Mouse (Mus musculus) layer of hippocampus, postnatal 36 days (tissue): ENCODE measurements around the gene Ewsr1. TPM values are rescaled to one million over a fixed set of nuclear protein-coding genes. Genes with fewer than 3 reads are reported as not detected.

Experiments
- DNase-seq, 2 experiments: peaks; one replicate each; pipeline ENCODE4 v3.0.0; 2022
- total RNA-seq, 2 experiments: library from RNA; stranded (reverse); gene quantifications; 2 replicates each; pipeline ENCODE4 v1.2.3; 2021

Ewsr1 gene
- total RNA-seq, result 100 to 1,000 TPM; 319 to 373 TPM

DNA sequence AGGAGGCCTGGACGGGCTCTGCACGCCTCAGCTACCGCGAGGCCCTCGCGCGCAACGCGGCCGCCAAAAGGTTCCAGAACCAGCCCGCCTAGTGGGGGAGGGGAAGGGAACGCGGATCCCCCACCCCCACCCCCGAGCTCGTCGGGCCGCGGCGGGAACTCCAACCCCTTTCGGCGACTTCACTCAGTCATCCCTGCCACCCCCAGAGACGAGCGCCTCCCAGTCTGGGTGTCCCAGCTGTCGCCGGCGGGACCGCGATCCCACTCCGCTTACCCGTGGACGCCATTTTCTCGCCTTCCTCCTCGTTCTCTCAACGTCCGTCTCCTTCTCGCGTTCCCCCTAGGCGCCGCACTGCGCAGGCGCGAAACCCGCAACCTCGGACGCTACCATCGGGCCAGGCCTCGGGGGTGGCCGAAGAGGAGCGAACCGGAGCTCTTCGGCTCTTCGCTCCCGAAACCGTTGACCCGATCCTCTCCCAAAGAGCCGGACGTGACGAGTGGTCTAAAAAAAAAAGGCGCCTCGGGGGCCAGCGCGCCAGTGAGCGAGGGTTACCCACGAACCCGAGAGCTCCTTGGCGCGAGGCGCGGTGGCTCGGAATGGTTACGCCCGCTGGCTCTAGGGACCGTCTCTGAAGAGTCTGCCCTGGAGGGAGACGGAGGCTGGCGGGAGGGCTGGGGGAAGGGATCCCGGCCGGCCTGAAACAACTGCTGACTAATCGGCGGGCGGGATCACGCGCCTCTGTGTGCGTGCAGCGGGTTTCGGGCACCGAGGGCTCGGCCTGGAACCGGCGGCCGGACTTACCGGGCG is at the start of gene Ewsr1, which contains the start of gene Rhbdd3:
TSS of gene Ewsr1 (minus strand) at position 531 of the 807 bp plus-strand sequence.
TSS of gene Rhbdd3 (plus strand) at position 191 of the 807 bp plus-strand sequence.
- peak; percentile 98 for DNase-seq

DNA sequence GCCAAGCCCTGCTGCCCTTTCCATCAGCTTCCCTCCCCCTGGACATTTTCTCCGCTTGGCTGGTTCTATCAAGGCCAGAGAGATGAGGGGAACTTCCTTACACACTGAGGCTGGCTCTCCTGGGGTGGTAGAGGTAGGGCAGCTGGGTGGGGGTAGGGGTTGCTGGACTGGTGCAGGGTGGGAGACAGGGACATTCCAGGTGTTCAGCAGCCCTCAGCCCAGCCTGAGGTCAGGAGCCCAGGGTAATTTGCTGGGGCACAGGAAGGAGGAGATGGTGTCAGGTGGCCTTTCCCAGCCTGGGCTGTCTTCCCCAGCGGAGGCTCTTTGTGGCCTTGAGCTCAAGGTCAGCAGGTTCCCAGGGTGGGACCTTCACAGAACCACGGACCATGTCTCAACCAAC is 46.5 kb upstream of the Ewsr1 start:
- no peak for DNase-seq

DNA sequence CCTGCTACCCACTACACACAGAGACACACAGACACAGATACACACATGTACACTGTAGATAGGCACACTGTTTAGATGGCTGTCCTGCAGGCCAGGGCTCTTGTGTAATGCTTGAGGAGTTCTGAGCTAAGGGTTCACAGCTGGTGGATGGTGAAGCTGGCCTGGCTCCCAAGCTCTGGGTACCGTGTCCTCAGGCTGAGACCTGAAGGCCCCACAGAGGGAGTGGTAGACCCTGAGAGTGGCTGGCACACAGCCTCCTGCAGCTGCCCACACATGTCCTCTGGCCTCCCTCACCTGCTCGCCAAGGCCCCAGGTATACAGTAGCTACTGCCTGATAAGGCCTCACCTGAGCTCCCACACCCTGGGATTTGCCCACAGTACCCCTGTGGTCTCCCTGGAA is 42.9 kb upstream of the Ewsr1 start:
- no peak for DNase-seq

DNA sequence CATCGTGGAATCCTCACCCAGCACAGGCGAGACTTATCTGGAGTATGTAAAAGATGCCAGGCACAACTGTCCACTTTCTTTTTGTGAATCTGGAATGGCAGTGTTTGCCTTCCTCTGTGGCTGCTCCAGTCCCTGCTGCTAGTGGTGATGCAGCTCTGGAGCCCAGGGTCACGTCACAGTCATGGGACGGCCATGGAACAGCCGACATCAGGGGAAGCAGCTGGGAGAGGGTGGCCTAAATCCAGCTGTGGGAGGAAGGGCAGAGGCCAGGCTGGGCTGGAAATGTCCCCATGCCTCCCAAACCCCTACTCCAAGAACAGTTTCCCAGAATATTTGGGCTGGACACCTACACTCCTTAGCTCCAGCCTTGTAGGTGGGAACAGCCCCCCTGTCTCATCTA is 42.2 kb upstream of the Ewsr1 start:
- no peak for DNase-seq

DNA sequence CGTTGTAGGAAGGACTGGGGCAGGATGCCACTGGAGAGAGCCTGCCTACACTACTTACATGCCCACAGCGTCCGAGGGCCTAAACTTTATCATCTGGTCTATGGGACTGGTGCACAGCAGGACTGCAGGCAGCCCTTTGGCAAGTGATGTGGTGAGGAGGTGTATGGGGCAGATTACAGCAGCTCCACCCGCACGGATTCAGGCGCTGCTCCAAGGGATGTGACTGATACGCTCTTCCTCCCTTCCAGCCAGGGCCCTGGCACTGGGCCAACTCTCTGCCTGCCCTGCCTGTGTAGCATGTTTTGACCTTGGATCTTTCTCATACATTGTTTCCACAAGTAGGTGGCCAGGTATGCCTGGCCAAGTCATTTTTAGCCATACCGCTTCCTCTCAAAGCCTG is 41.6 kb upstream of the Ewsr1 start:
- no peak for DNase-seq

DNA sequence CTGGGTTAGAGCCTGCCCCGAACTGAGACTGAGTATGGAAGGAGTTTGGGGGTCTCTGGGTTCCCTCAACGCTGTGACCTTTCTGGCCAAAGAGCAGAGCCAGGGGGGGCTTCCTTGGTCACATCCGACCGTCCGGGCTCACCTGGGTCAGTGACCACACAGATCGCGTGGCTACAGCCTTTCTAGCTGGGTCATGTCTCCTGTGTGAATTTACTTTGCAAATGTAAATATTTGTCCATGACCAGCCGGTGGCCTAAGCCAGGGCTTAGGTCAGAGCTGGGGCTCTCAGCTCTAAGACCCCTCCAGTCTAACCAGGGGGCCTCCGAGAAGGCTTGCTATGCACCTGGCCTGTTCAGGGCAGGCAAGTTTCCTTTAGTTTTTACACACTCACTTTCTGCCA is 40.3 kb upstream of the Ewsr1 start:
- DNase-seq, result no peak

DNA sequence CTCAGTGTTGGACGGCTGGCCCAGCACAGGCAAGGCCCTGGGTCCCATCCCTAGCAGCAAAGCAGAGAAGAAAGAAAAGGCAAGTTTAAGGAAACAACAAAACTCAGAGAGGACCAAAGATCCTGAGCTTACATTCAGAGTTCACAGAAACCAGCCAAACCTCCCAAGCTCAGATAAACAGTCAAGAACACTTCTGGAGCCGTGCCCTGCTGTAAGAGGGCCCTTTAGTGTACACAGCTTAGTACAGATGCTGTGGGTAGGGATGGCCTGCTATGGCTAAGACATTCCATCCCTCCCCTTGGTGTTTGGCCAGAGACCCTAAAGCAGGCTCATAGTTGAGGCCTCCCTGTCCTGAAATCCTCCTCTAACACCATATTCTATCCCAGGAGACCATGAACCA is 39.6 kb upstream of the Ewsr1 start:
- DNase-seq, result no peak

DNA sequence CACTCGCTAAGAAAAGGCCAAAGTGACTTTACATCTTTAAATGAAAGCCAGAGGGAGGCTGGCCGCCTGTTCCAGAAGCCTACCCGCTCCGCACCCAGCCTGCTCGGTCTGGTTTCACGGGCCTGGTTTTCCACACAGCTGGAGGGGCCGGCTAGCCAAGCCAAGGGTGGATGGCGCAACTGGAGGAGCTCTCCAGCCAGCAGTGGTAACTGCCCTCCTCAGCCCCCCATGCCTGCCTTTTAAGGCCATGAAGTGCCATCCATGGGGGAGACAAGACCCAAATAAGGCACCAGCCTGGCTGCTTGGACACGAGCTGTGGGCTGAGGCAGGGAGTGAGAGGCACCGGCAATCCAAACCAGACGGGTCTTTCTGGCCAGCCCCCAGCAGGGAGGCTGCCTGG is 36.8 kb upstream of the Ewsr1 start:
- no peak for DNase-seq

DNA sequence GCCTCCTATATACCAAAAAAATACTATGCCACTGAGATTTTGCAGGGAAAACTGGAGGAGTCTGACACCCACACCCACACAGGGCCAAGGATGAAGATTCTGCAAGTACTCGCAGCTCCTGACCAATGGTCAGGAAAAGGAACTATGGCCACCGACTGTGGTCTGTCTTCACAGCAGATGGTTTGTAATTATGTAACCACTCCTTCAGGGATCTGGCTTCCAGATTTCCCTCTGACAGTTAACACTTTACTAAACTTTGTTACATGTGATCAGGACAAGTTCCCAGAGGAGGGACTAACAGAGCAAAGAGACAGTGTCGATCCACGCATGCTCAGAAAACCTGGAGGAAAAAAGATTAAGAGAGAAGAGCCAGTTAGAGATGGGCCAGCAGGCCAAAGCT is 33.7 kb upstream of the Ewsr1 start:
- DNase-seq, result no peak

DNA sequence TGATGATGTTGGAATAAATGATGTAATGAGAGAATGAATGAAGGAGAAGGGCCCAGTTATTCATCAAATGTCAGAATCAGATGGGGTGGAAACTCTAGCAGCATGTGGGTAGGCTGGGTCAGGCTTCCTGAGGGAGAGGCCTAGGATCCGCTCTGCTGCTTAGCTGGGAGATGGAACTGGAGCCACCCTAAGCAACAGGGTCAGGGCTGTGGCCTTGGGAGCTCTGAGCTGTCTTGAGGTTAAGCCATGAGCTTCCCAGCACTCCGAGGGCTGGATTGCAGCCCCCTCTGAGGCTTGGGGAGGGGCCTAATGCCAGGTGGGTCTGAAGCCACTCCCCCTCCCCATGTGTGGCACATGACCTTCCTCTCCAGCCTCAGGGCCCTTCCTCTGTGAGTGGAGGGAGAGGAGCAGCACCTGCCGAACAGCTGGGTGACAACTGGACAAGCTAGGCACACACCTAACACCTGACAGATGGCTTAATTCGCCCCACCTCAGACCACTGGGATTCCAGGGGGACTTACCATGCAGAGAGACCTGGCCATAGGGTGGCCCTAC is 31.1 kb upstream of the Ewsr1 start:
- no peak for DNase-seq

DNA sequence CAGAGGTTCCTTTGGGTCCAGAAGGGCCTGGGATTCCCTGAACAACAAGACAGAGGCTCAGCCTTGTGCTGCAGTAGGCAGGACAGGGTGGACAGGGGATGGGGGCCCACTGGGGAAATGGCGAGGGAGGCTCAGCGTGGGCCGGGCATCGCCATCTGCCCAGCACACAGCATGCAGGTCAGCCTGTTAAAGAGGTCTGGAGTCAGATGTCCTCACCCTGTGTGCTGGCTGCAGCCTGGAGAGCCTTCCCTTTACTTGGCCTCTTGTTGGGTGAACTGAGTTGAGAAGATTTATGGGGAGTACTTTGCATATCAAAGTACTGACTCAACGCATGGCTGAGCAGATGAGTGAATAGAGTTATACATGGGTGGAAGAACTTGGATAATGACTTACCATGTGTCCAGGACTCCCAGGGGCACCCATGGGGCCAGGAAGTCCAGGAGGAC is 30.0 kb upstream of the Ewsr1 start:
- no peak for DNase-seq

DNA sequence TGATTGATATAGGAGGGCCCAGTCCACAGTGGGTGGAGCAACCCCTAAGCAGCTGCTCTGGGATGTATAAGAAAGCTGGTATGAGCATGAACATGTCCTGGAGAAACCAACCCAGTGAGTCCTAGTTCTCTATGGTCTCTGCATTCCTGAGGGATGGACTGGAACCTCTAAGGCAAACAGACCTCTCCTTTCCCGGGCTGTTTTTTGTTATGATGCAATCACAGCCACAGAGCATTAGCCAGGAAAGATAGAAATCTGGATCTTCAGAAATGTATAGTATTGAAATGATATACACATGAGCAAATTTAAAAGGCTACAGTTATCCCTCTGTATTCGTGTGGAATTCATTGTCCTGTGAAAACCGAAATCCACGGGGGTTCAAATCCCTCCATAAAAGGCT is 26.6 kb upstream of the Ewsr1 start:
- DNase-seq, result no peak

DNA sequence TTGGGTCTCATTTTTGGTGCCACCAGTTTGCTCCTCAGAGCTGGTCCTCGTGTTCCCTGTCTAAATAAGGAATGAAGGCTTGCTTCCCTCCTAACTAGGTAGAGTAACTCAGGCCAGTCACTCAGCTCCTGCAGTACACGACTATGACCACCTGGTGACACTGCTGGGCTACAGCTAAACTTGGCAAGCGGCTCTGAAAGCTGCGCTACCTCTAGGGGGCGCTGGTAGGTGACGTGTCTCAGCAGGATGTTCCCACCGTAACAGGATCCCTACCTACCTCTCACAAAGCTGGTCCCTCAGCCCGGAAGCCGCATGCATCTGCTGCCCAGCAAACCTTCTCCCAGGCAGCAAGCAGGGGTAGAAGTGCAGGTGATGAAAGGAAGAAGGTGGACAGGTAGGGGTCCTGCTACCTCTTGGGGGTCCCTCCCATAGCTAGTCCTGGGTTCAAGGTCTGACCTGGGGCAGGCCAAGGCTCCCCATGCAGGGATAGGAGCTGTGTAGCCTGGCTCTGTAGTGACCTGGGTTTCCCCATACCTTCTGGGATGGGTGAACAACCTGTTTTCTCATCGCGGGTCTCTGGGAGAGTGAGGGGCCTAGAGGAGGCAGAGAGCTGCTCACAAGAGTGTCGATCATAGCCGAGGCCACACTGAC is 16.0 kb upstream of the Ewsr1 start:
- DNase-seq, result peak; percentile 84

DNA sequence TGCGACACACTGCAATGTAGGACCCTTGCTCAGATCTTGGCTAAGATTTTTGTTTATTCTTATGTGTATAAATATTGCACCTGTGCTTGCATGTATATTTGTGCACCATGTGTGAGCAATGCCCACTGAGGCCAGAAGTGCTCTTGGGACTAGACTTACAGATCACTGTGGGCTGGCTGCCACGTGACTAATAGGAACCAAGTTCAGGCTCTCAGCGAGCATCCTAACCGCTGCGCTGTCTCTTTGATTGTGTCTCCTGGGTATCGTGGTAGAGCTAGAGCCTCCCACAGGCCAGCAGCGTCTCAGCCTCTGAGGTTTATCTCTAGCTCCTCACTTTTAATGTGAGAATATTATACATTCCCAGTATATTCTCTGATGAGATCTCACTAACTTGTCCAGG is 14.6 kb upstream of the Ewsr1 start:
- DNase-seq, result no peak

DNA sequence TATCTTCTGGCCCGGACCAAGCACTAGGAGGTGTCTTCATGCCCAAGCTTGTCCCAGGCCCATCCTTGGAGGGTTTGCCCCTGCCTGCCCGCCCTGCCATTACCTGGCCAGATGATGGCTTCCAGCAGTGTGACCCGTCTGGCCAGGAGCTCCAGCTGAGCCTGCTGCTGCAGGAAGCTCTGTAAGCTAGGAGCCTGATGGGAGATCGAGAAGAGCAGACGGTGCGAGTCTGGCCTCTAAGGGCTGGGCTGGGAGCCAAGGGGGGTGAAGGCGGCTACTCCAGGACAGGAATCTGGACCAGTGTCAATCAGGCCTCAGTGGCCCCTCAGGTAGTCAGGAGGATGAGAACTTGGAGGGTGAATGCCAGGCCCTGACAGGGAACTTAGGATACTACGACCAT is 10.4 kb upstream of the Ewsr1 start:
- no peak for DNase-seq

DNA sequence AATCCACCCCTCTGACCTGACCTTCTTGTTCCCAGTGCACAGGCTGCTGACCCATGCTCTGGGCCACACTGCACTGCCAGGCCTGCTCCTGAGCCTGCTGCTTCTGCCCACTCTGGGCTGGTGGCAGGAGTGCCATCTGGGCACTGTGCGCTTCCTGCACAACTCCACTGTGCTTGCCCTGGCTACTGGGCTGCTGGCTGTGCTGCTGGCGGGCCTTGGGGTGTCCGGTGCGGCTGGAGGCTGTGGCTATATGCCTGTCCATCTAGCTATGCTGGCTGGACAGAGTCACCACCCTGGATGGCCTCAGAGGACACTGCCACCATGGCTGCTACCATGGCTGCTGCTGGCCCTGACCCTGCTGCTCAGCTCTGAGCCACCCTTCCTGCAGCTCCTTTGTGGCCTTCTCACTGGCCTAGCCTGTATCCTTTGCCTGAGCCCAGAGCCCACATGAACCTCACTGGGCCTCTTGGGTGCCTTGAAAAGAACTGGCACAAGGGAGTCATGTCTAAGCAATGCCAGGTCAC is 5.0 kb upstream of the Ewsr1 start:
- DNase-seq, result no peak

DNA sequence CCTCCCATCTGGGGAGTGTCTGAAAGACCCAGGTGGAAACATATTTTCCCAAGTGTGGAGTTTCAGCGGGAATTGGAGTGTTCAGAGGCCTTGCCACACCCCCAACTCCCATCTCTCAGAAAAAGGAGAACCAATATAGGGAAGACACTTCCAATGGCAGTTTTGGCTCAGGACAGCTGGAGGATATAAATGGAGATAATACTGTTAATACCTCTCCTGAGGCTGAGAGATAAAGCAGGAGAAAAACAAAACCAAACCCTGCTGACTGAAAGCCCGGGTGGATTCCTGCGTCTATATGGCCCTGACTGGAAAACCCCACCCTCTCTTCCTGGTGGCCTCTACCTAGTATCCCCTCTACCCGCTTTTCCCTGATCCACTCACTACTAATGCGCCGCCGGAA is 3.3 kb upstream of the Ewsr1 start:
- DNase-seq, result no peak

DNA sequence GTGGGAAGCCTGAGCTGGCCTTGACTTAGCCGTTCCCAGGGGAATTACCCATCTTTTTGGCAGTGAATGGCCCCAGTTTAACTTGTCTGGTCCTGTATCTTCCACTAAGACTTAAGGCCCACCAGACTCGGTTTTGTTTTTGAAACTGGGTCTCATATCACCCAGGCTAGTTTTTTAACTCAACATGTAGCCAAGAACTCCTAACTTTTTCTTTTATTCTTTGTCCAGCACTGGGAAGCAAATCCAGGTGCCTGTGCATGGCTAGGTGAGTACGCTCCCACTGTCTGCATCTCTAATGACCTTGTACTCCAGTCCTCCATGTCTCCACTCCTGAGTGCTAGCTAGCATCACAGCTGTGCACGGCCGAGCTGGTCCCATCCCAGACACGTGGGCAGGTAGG is 2.6 kb upstream of the Ewsr1 start:
- no peak for DNase-seq

DNA sequence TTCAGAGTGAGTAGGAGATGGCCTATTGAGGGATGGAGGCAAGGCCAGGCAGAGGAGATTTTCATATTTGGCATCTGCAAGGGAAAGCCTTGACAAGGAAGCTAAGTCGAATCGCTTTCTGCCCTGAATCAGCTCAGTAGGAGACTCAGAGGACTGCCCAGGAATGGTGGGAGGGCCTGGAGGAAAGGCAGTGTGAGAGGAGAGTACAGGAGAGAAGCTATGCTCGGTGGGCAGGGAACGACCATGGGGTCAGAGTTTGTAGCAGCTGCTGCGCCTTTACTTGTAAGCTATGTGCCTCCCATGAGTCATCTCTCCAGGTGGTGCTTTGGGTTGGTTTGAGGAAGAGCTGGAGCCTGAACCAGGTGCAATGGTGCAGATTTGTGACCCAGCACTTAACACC is 1.7 kb upstream of the Ewsr1 start:
- DNase-seq, result no peak

DNA sequence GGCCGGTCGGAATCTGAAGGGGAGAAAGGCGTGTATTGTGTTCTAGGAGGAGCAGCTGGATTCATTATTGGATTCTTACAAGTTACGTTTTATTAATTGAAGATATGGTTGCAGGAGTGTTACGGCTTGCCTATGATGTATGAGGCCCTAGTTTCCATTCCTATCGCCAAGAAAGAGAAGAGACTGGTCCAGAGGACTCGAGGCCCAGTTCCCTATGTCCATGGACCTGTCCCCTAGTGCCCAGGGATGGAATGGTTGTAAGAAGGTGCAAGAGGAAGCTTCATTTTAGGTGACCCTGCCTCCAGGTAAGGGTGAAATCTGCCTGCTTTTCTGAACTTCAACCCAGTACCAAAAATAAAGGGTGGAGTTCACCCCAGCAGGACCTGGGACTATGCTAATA is 1.2 kb upstream of the Ewsr1 start:
- DNase-seq, result no peak

DNA sequence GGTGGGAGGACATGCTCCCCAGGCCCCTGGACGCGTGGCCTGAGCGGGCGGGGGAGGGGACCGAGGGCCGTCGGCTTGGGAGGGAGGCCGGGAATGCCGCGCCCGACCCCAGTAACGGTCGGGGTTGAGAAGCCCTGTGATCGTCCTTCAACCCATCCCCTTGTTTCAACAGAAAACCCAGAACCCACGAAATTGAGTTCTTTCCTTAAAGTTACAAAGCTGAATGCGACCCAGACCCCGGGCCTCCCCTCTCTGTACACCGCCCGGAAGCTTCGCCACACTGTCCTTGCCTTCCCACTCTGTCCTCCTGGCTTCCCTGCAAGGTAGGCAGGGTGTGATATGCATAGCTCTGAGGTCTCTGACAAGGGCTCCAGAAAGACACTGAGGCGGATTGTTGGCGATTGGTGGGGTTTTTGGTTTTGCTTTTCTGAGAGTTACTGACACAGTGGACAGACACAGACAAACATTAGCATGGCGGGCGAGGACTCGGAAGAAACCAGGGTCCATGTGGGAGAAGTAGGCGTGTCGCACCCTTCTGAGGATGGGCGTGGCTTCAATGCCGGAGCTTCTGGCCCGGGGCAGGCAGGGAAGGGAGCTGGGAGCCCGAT is 614 bp upstream of the Ewsr1 start:
- peak; percentile 71 to 75 for DNase-seq

DNA sequence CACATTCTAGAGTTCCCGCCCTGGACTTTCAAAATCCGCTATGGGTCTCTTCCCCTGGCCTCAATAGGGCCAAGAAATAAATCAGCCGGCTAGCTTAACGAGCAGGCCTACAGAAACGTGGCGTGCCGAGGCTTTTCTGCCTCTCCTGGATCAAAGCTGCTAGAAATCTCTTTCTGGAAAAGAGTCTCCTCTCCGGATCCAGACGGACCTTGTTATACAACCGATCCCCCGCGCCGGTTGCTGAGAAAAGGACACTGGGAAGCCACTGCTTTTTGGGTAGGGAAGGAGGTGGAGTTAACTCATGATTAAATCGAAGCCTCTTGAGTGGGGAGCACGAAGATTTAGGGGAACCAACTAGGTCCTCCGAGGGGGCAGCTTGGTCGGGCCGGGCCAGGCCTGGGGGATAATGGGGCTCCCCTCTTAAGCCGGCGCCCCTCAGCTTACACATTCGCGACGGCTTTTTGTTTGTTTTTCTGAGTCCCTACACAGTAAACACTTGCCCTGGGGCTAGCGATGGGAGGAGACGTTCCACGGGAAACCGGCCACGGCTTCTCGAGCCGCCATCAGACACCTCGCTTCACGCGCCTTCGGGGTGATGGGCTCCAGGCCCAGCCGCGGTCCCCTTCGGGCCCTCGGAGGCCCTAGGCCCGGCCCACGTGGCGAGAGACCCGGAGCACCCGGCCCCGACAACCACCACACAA is 881 bp downstream of the Ewsr1 start:
- peak; percentile 57 to 67 for DNase-seq
